Mouse (Mus musculus): ENCODE data around the gene Msmb. TPM values are rescaled to one million over a fixed set of nuclear protein-coding genes. Genes with fewer than 3 reads are reported as not detected.
"Not testable (repeated sequence)": the region's sequence is repeated elsewhere in the genome, so short reads cannot be mapped to it uniquely, and the experiment has no call there.

Gene Msmb
- not detected for total RNA-seq (2021)
- long read RNA-seq, experiment 1, result 0 reads
- long read RNA-seq, experiment 2, result 0 reads

- intact Hi-C loops (cut with DNase I), result no loop called here
Measured at GRCm38 (mm10) chr14:32141723-32142122, at the start of gene Msmb. Gene Msmb, plus strand, starts transcription at chr14:32142023.

GRCm38 (mm10) chr14:32093018-32093417 lies 48.8 kb upstream of the Msmb start:
- DNase-seq, result no peak

More at GRCm38 (mm10) chr14:32141723-32142122, at the start of gene Msmb:
- DNase-seq, result no peak

GRCm38 (mm10) chr14:32093500-32094117 lies 48.2 kb upstream of the Msmb start:
- intact Hi-C loops (cut with DNase I), result no loop called here

More at GRCm38 (mm10) chr14:32093018-32093417, 48.8 kb upstream of the Msmb start:
- intact Hi-C loops (cut with DNase I), result no loop called here

GRCm38 (mm10) chr14:32095646-32096045 lies 46.2 kb upstream of the Msmb start:
- intact Hi-C loops (cut with DNase I), result no loop called here
- DNase-seq, result no peak

More at GRCm38 (mm10) chr14:32093500-32094117, 48.2 kb upstream of the Msmb start:
- DNase-seq, result no peak

- intact Hi-C loops (cut with DNase I), result no loop called here
- no peak for DNase-seq
Measured at GRCm38 (mm10) chr14:32096740-32097139, 45.1 kb upstream of the Msmb start.

- no peak for DNase-seq
- intact Hi-C loops (cut with DNase I), result no loop called here
Measured at GRCm38 (mm10) chr14:32097691-32098090, 44.1 kb upstream of the Msmb start.

- intact Hi-C loops (cut with DNase I), result no loop called here
- no peak for DNase-seq
Measured at GRCm38 (mm10) chr14:32098951-32099350, 42.9 kb upstream of the Msmb start.

- DNase-seq, result no peak
- intact Hi-C loops (cut with DNase I), result no loop called here
Measured at GRCm38 (mm10) chr14:32103556-32103955, 38.3 kb upstream of the Msmb start.

GRCm38 (mm10) chr14:32105663-32106062 lies 36.2 kb upstream of the Msmb start:
- intact Hi-C loops (cut with DNase I), result no loop called here
- DNase-seq, result no peak

- intact Hi-C loops (cut with DNase I), result no loop called here
- DNase-seq, result no peak
Measured at GRCm38 (mm10) chr14:32106911-32107310, 34.9 kb upstream of the Msmb start.

- intact Hi-C loops (cut with DNase I); DNase-seq: not testable (repeated sequence)
Measured at GRCm38 (mm10) chr14:32112124-32112523, 29.7 kb upstream of the Msmb start.

- intact Hi-C loops (cut with DNase I), result no loop called here
- DNase-seq, result no peak
Measured at GRCm38 (mm10) chr14:32120940-32121919, 20.6 kb upstream of the Msmb start.

- no peak for DNase-seq
- intact Hi-C loops (cut with DNase I), result no loop called here
Measured at GRCm38 (mm10) chr14:32121920-32122315, 19.9 kb upstream of the Msmb start.

GRCm38 (mm10) chr14:32124261-32124660 lies 17.6 kb upstream of the Msmb start:
- no peak for DNase-seq
- intact Hi-C loops (cut with DNase I), result no loop called here

GRCm38 (mm10) chr14:32125256-32125655 lies 16.6 kb upstream of the Msmb start:
- intact Hi-C loops (cut with DNase I), result not testable (repeated sequence)

GRCm38 (mm10) chr14:32128409-32128808 lies 13.4 kb upstream of the Msmb start:
- DNase-seq, result no peak
- intact Hi-C loops (cut with DNase I), result no loop called here

More at GRCm38 (mm10) chr14:32125256-32125655, 16.6 kb upstream of the Msmb start:
- DNase-seq, result not testable (repeated sequence)

- intact Hi-C loops (cut with DNase I), result no loop called here
- DNase-seq, result no peak
Measured at GRCm38 (mm10) chr14:32131836-32132235, 10.0 kb upstream of the Msmb start.

GRCm38 (mm10) chr14:32134293-32134692 lies 7.5 kb upstream of the Msmb start:
- intact Hi-C loops (cut with DNase I), result no loop called here
- no peak for DNase-seq

GRCm38 (mm10) chr14:32136467-32136866 lies 5.4 kb upstream of the Msmb start:
- DNase-seq; intact Hi-C loops (cut with DNase I): not testable (repeated sequence)

- intact Hi-C loops (cut with DNase I), result no loop called here
- DNase-seq, result no peak
Measured at GRCm38 (mm10) chr14:32140359-32140965, 1.4 kb upstream of the Msmb start.

GRCm38 (mm10) chr14:32144734-32145133 lies 2.9 kb downstream of the Msmb start:
- no peak for DNase-seq
- intact Hi-C loops (cut with DNase I), result no loop called here
